Mouse (Mus musculus) T-helper 1 cell (primary cell): Measurements from ENCODE around the gene Clasp2.
"Not testable (repeated sequence)": the region's sequence is repeated elsewhere in the genome, so short reads cannot be mapped to it uniquely, and the experiment has no call there.

Experiments used
- in situ Hi-C: fragments of 300-600 bp; cut with MboI, MseI; formaldehyde crosslinking; loops from one replicate; pipeline ENCODE4 v1.15.1; 2025; ENCODE audit warnings: high pct_unique_total_duplicates

Clasp2 gene

GRCm38 (mm10) chr9:113755888-113756719 lies 14.8 kb downstream of the Clasp2 start:
- in situ Hi-C loops: no loop called here

- in situ Hi-C loops: no loop called here
These were observed 17.2 kb downstream of the Clasp2 start for GRCm38 (mm10) chr9:113758472-113758871.

GRCm38 (mm10) chr9:113759684-113760083 lies 18.4 kb downstream of the Clasp2 start:
- in situ Hi-C loops: no loop called here

DNA sequence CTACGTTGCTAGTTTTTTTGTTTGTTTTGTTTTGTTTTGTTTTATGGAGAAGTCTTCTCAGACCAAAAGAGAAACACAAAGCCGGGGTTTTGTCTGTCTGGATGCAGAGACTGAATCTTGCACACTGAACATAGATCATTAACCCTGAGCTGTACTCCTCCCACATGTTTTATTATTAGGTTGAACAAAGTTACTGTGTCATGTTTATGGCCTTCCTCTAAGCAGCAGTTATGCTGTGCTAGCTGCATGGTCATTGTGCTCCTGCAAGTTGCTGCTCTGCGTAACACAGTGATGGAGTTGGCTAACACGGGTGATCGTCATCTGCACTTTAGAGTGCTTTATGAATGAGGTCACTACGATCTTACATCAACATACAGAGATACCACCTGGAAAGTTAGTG lies 21.1 kb downstream of the Clasp2 start:
- in situ Hi-C loops: no loop called here

DNA sequence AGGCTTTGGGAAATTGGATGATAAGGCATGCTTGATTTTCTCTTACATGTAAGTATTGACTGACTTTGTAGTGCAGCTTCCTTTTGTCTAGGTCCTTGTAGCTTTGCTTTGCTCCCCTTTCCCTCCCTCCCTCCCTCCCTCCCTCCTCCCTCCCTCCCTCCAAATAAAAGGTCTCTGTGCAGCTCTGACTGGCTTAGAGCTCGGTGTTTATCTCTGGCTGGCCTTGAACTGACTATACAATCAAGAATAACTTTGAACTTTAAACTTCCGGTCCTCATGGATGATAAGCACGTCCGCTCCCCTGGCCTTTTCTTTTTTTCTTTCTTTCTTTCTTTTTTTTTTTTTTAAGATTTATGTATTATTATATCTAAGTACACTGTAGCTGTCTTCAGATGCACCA lies 21.9 kb downstream of the Clasp2 start:
- in situ Hi-C loops: no loop called here

- in situ Hi-C loops: no loop called here
These were observed 29.4 kb downstream of the Clasp2 start for GRCm38 (mm10) chr9:113770640-113771039.

GRCm38 (mm10) chr9:113780863-113781262 lies 39.6 kb downstream of the Clasp2 start:
- in situ Hi-C loops: no loop called here

DNA sequence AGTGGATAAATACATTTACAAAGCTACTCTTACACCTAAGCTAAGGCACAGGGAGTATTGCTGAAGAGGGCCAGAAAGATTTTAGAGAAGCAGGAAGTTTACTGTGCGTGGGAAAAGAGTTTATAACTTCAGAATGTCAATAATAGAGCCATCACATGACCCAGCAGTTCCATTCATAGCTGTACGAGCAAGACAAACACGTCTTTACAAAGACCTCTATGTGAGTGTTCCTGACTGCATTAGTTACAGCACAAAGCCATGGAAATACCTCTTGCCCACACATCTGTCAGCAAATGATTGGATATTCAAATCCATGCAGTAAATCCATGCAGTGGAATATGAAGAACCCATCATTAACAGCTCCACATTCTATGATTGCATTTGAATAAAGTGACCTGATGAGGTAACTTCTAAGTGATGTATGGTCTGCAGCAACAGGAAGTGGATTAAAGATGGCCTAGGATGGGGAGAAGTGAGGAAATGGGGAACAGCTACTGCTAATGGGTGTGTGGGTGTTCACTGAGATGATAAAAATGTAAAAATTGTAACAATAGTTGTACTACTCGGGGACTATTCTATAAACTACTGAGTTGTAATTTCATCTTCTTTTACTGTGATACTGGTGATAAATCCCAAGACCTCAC lies 41.2 kb downstream of the Clasp2 start:
- in situ Hi-C loops: no loop called here

- in situ Hi-C loops: no loop called here
These were observed 42.4 kb downstream of the Clasp2 start for GRCm38 (mm10) chr9:113783674-113784073.

GRCm38 (mm10) chr9:113789283-113789682 lies 48.0 kb downstream of the Clasp2 start:
- in situ Hi-C loops: not testable (repeated sequence)

DNA sequence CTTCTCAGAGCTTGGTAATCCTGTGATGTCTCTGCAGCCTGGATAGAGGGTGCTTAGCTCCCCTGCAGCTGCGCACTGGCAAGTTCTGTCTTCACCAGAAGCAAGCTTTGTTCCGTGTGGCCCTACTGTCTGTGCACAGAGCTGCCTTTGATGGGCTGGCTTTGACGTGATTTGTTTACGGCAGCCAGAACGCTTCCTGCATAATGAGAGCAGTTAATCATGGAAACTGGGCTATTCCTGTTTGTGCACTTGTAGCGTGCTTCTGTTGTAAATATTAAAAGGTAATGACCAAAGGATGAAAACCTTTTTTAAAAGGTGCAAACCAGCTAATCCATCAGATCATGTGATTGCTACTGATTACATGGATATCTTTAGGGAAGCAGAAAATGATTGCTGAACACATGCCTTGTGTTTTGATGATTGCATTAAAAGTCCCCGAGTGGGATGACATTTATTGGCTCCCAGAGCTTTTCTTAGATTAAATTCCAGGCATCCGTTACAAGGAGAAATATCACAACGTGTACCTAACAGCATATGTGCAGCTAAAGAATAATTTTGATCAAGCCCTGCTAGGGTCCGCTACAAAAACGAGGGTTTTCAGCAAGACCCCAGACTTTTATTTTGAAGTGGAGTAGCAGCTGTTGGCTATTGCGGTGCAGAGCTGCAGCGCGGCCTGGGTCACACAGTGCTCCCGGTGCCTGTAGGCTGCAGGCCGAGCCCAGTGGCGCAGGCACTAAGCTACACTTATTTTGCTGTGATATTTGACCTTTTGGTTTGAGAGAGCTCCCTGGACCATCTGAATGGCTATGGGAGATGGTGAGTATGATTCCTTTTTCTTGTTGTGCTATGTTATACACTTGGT lies 51.6 kb downstream of the Clasp2 start:
- in situ Hi-C loops: no loop called here

- in situ Hi-C loops: no loop called here
These were observed 52.2 kb downstream of the Clasp2 start for GRCm38 (mm10) chr9:113793513-113793905.

DNA sequence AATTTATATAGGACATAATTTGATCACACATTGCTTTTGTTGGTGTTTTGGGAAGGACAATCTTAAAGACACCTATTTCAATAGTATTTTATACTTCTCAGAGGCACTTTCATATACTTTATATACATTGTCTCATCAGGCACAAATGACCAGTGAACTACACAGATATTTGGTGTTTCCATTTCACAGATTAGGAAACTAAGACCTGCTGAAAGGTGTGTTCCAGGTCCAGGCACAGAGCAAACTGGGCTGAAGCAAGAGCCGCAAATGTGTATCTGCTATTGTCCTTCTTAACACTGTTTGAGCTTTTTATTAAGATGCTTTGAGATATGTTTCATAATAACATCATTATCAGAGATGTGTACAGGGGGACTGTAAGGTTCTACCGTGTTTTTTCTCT lies 52.7 kb downstream of the Clasp2 start:
- in situ Hi-C loops: no loop called here

GRCm38 (mm10) chr9:113797206-113797605 lies 55.9 kb downstream of the Clasp2 start:
- in situ Hi-C loops: no loop called here

DNA sequence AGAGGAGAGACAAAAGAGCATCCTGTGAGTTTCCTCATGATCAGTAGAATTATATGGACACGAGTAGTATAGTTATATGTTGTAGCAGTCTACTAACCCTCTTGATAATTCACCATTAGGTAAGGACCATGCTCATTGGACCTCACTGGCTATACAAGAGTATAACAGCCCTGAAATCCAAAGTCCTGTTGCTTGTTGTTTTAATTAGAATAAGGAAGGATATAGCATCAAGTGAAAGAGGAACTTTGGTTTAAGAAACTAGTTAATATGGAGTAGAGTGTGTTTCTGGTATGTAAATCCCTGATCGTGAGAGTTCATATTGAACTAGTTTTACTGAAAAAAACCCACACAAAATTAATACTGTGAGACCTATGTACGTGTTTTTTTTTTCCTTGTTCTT lies 59.4 kb downstream of the Clasp2 start:
- in situ Hi-C loops: no loop called here

DNA sequence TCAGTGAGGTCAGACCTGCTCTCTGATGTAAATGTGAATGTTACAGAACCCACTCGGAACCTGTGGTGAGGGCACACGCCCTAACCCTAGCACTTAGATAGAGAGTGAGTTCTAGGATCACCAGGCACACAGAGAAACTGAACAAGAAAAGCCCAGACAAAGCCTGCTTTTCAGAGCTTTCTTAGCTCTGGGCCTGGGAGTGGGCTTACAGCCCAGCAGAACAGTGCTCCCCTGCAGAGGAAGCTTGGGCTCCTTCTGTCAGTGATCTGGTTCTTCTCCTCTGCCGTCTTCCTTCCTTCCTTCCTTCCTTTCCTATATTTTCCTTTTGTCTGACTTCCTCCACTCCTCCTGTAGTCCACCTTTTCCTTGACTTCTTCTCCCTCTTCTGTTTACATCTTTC lies 61.5 kb downstream of the Clasp2 start:
- in situ Hi-C loops: no loop called here

DNA sequence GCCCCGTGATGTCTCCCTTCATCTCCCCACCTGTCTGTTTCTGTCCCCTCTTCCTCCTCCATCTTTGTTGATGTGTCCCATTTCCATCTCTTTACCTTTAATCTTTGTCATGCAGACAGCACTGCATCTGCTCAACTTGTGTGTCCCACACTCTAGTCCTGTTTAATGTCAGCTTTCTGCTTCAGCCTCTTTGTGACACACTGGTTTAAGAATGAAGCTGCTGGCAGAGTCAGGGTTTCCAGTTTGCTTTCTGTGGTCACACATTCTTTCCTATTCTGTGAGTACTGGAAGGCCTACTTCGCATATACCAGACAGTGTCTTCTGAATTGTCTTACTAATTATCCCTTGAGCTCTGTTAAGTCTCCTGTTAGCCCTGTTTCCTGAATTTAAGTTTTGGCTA lies 62.5 kb downstream of the Clasp2 start:
- in situ Hi-C loops: no loop called here

DNA sequence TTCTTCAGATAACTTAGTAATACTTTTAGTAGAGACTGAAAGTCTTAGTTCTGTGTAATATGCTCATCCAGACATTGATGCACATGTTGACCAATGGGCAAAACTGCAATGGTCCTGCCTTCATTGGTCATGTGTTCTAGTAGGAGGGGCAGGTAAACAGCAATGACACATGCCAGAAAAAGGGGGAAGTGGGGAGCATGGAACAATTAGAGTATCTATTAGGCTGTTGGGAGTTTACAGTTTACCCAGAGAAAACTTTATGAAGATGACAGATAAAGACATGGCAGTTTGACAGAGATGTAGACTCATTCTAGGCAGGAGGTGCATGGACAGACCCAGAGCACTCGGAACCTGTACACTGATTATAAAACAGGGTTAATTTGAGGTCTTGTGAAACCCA lies 64.1 kb downstream of the Clasp2 start:
- in situ Hi-C loops: no loop called here

DNA sequence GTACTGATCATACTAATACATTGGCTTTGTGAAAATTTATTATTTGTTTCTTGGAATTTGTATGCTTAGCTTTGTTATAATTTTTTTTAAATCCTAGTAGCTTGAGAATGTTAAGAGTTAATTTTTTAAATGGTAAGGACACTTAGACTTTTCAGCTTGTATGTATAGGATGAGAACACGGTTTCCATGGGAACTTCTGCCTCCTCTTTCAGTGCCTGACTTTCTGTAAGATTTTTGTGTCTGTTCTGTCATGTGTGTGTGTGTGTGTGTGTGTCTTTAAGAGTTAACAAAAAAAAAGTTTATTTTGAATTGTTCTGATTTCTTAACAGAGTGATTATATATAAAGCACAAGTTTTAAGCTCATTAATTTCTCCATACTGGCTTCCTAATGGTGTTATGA lies 70.1 kb downstream of the Clasp2 start:
- in situ Hi-C loops: loop anchor here (5.0 kb wide), 1 partner anchor 64 kb away; no protein-coding TSS in a partner anchor

GRCm38 (mm10) chr9:113811957-113812670 lies 70.8 kb downstream of the Clasp2 start:
- in situ Hi-C loops: loop anchor here (5.0 kb wide), 1 partner anchor 65 kb away; no protein-coding TSS in a partner anchor

DNA sequence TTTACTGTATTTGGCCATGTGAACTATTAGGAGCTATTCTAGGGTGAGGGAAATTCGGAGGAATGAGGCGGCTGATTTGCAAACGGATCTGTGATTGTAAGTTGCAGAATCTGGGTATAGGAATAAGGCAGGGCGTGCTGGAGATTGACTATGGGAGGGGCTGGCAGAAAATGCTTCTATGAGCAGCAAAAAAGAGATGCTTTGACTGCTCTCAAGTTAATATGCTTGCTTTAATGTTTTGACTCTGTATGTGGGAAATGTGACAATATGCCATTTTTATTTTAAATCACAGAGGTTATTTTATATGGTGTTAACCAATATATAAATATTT lies 71.4 kb downstream of the Clasp2 start:
- in situ Hi-C loops: loop anchor here (5.0 kb wide), 1 partner anchor 65 kb away; no protein-coding TSS in a partner anchor
